Mouse (Mus musculus) myocyte (in vitro differentiated cells): ENCODE measurements at regions not wholly inside any gene's neighbourhood (a gene's known extent, or its start where the extent isn't known, plus 50 kb on each side); places are given as distances from the start of the nearest gene placed in this dataset.

Source experiments
- H3K27me3 ChIP-seq: one replicate; pipeline ENCODE4 v1.6.1; 2011; ENCODE audit not compliant: control insufficient read depth, insufficient read depth, insufficient read length
- H3K36me3 ChIP-seq: one replicate; pipeline ENCODE4 v1.6.1; 2011; ENCODE audit not compliant: control insufficient read depth, insufficient read depth
- H3K4me2 ChIP-seq: one replicate; pipeline ENCODE4 v1.6.1; 2011; ENCODE audit warnings: low read depth, control low read depth
- H3K4me3 ChIP-seq: one replicate; pipeline ENCODE4 v1.5.1; 2011; ENCODE audit warnings: mild to moderate bottlenecking, control low read depth, moderate library complexity
- H3K79me2 ChIP-seq: one replicate; pipeline ENCODE4 v1.6.1; 2011; ENCODE audit not compliant: control insufficient read depth, insufficient read depth
- H3ac ChIP-seq: one replicate; pipeline ENCODE4 v1.6.1; 2011; ENCODE audit not compliant: control insufficient read depth, insufficient read length
- CEBPB ChIP-seq: IDR thresholded peaks from 2 replicates; pipeline ENCODE4 v1.6.1; 2011; ENCODE audit warnings: mild to moderate bottlenecking, moderate library complexity; ENCODE audit not compliant: poor library complexity, insufficient read depth, severe bottlenecking
- E2F4 ChIP-seq: IDR thresholded peaks from one replicate; pipeline ENCODE4 v1.6.1; 2011; ENCODE audit warnings: mild to moderate bottlenecking, control low read depth, moderate library complexity; ENCODE audit not compliant: insufficient read depth
- MAX ChIP-seq: IDR thresholded peaks from one replicate; pipeline ENCODE4 v1.6.1; 2011; ENCODE audit warnings: low read depth, mild to moderate bottlenecking, control low read depth
- MYOD1 ChIP-seq, 3 experiments: IDR thresholded peaks; one replicate each; pipeline ENCODE4 v1.6.1; 2011; ENCODE audit warnings: control low read depth in 2 of 3, low read depth in 2 of 3, mild to moderate bottlenecking in 2 of 3, moderate library complexity in 1 of 3; ENCODE audit not compliant: insufficient read length in 2 of 3, control insufficient read depth in 1 of 3
- MYOG ChIP-seq, 3 experiments: IDR thresholded peaks; one replicate each; pipeline ENCODE4 v1.6.1; 2011; ENCODE audit warnings: control low read depth in 2 of 3, low read depth in 2 of 3, mild to moderate bottlenecking in 2 of 3; ENCODE audit not compliant: insufficient read length in 2 of 3, control insufficient read depth in 1 of 3, insufficient read depth in 1 of 3
- POLR2A ChIP-seq: IDR thresholded peaks from one replicate; pipeline ENCODE4 v1.6.1; 2011; ENCODE audit warnings: low read depth, mild to moderate bottlenecking, control low read depth, moderate library complexity; ENCODE audit not compliant: insufficient read length
- POLR2AphosphoS2 ChIP-seq: IDR thresholded peaks from one replicate; pipeline ENCODE4 v1.6.1; 2011; ENCODE audit warnings: low read depth, control low read depth; ENCODE audit not compliant: insufficient read length
- REST ChIP-seq: IDR thresholded peaks from one replicate; pipeline ENCODE4 v1.6.1; 2011; ENCODE audit warnings: mild to moderate bottlenecking, control low read depth, moderate library complexity; ENCODE audit not compliant: insufficient read depth, insufficient read length
- SRF ChIP-seq: IDR thresholded peaks from one replicate; pipeline ENCODE4 v1.6.1; 2011; ENCODE audit warnings: low read depth; ENCODE audit not compliant: control insufficient read depth, insufficient read length
- TCF12 ChIP-seq: IDR thresholded peaks from one replicate; pipeline ENCODE4 v1.6.1; 2011; ENCODE audit warnings: mild to moderate bottlenecking, control low read depth; ENCODE audit not compliant: poor library complexity, insufficient read depth, severe bottlenecking
- TCF3 ChIP-seq: IDR thresholded peaks from one replicate; pipeline ENCODE4 v1.6.1; 2011; ENCODE audit warnings: low read depth, control low read depth; ENCODE audit not compliant: insufficient read length
- USF1 ChIP-seq: IDR thresholded peaks from one replicate; pipeline ENCODE4 v1.6.1; 2011; ENCODE audit warnings: low read depth, mild to moderate bottlenecking, control low read depth, moderate library complexity

DNA sequence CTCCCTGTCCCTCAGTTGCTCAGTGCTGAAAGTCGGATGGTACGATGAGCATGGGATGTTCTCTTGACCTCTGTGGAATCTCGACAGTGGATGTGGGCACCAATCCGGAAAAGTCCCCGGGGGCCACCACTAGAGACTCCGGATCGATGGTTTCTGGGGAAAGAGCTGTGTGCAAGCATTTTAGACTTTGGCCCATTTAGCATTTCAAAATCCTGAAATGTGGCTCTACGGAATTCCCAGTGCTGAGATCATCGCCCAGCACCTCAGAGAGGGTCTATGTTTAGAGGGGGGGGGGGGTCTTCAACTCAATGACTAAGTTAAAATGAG is 68.6 kb downstream of the Tomm20 start:
- H3K4me3 ChIP-seq: no peak overlapping the region
- no peak overlapping the region for H3ac ChIP-seq
- H3K4me2 ChIP-seq: peak overlapping the region; percentile 47
- no peak for TF ChIP-seq TCF3
- TF ChIP-seq USF1: no peak
- no peak for TF ChIP-seq MYOD1 (IDR thresholded peaks at IDR 0.05; ENCODE audit: control insufficient read depth in 1 of 3, insufficient read length in 2 of 3, low read depth in 2 of 3)
- no peak for TF ChIP-seq MAX
- no peaks in the 10 kb centered on the region for H3K79me2 ChIP-seq
- H3K27me3 ChIP-seq: no peaks in the 10 kb centered on the region
- H3K36me3 ChIP-seq: no peaks in the 10 kb centered on the region

- no peak overlapping the region for H3K4me3 ChIP-seq
- no peaks in the 10 kb centered on the region for H3K79me2 ChIP-seq
- TF ChIP-seq MYOD1 (IDR thresholded peaks at IDR 0.05; ENCODE audit: control insufficient read depth in 1 of 3, insufficient read length in 2 of 3, low read depth in 2 of 3): peak; percentile 95 to 100 (median 98)
- TF ChIP-seq USF1: no peak
- peak; percentile 86 for TF ChIP-seq TCF12
- TF ChIP-seq REST: no peak
- TF ChIP-seq SRF: no peak
- TF ChIP-seq MYOG (IDR thresholded peaks at IDR 0.05; ENCODE audit: control insufficient read depth in 1 of 3, insufficient read depth in 1 of 3, insufficient read length in 2 of 3, low read depth in 2 of 3): peak in 2 of 3 experiments; percentile 31 to 80
- TF ChIP-seq TCF3: peak; percentile 57
- no peak for TF ChIP-seq E2F4
- no peak for TF ChIP-seq MAX
- TF ChIP-seq POLR2AphosphoS2: no peak
- TF ChIP-seq CEBPB: peak; percentile 92
- no peak for TF ChIP-seq POLR2A
- no peaks in the 10 kb centered on the region for H3K36me3 ChIP-seq
- H3ac ChIP-seq: no peak overlapping the region
- peak overlapping the region; percentile 47 for H3K4me2 ChIP-seq
- no peaks in the 10 kb centered on the region for H3K27me3 ChIP-seq
These were observed 69.2 kb downstream of the Tomm20 start for GRCm38 (mm10) chr8:126876300-126877038.

- Histone ChIP-seq H3K4me2 (peak overlapping the region; percentile 47), H3K36me3 (no peaks in the 10 kb centered on the region), H3K27me3 (no peaks in the 10 kb centered on the region), H3K4me3 (no peak overlapping the region), H3ac (no peak overlapping the region), H3K79me2 (no peaks in the 10 kb centered on the region)
- TF ChIP-seq SRF: no peak
- TF ChIP-seq MYOG (IDR thresholded peaks at IDR 0.05; ENCODE audit: control insufficient read depth in 1 of 3, insufficient read depth in 1 of 3, insufficient read length in 2 of 3, low read depth in 2 of 3): peak in 2 of 3 experiments; percentile 26 to 70
- TF ChIP-seq MAX: no peak
- peak in 2 of 3 experiments; percentile 74 to 84 for TF ChIP-seq MYOD1 (IDR thresholded peaks at IDR 0.05; ENCODE audit: control insufficient read depth in 1 of 3, insufficient read length in 2 of 3, low read depth in 2 of 3)
These were observed 70.0 kb downstream of the Tomm20 start for GRCm38 (mm10) chr8:126875491-126876155.

- no peak overlapping the region for H3K4me2 ChIP-seq
- TF ChIP-seq USF1: no peak
- TF ChIP-seq E2F4: no peak
- TF ChIP-seq REST: no peak
- TF ChIP-seq MYOG (IDR thresholded peaks at IDR 0.05; ENCODE audit: control insufficient read depth in 1 of 3, insufficient read depth in 1 of 3, insufficient read length in 2 of 3, low read depth in 2 of 3): no peak
- no peak for TF ChIP-seq CEBPB
- TF ChIP-seq POLR2AphosphoS2: no peak
- TF ChIP-seq TCF12: no peak
- TF ChIP-seq POLR2A: no peak
- no peak for TF ChIP-seq MYOD1 (IDR thresholded peaks at IDR 0.05; ENCODE audit: control insufficient read depth in 1 of 3, insufficient read length in 2 of 3, low read depth in 2 of 3)
- TF ChIP-seq MAX: no peak
- no peak for TF ChIP-seq SRF
- TF ChIP-seq TCF3: no peak
- no peak overlapping the region for H3K4me3 ChIP-seq
- no peaks in the 10 kb centered on the region for H3K36me3 ChIP-seq
- H3K27me3 ChIP-seq: no peaks in the 10 kb centered on the region
- no peaks in the 10 kb centered on the region for H3K79me2 ChIP-seq
- no peak overlapping the region for H3ac ChIP-seq
These were observed 70.8 kb downstream of the Tomm20 start for GRCm38 (mm10) chr8:126874846-126875245.

- H3K27me3 ChIP-seq: no peaks in the 10 kb centered on the region
- no peak overlapping the region for H3ac ChIP-seq
- H3K4me2 ChIP-seq: no peak overlapping the region
- TF ChIP-seq POLR2A: no peak
- no peak for TF ChIP-seq E2F4
- peak in 2 of 3 experiments; percentile 51 to 59 for TF ChIP-seq MYOD1 (IDR thresholded peaks at IDR 0.05; ENCODE audit: control insufficient read depth in 1 of 3, insufficient read length in 2 of 3, low read depth in 2 of 3)
- H3K4me3 ChIP-seq: no peak overlapping the region
- no peaks in the 10 kb centered on the region for H3K36me3 ChIP-seq
- no peaks in the 10 kb centered on the region for H3K79me2 ChIP-seq
These were observed 71.4 kb downstream of the Tomm20 start for GRCm38 (mm10) chr8:126874126-126874730.
